Mouse (Mus musculus): ENCODE data around the gene Capn9.

DNA sequence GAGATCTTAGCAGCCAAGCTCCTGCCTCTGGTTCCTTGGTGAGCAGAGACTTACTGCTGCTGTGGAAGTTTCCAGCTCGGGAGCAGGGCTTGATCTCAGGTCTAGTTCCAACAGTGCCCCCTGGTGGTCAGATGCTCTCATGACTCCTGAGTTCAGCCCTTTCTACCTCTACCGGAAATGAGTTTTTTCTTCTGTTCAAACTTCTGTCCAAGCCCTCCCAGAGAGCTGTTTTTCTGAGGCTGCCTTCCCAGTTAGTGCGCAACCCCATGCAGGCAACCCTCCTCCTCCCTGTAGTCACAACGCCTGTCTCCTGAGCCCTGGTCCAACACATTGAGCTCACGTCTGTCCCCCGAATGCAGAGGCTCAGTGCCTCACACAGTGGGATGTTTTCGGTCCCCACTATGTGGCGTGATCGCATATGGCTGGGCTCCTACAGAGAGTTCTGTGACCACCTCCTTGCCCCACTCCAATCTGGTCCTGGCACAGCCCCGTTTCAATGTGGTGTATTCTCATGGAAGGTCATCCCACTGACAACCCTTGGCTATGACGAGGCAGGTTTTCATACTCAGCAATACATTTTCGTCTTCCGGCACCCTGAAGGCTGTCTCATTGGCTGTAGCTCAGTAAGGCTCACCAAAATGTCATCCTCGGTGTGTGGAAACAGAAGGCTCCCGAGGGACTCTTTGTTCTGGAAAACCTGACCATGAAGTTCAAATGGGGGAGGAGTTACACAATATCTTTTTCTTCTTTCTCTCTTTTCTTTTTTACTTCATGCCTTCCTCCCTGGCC lies 2.2 kb upstream of the Capn9 start:
- TF ChIP-seq CHD2 (IDR thresholded peaks at IDR 0.05; ENCODE audit: low read depth, low read length) (no peak), ZNF384 (IDR thresholded peaks at IDR 0.05; ENCODE audit: low read depth, low read length) (peak; percentile 74), MAFK (IDR thresholded peaks at IDR 0.05; ENCODE audit: insufficient read depth, low read depth, low read length) (0 out of 2 replicates have a peak, but pooled peaks have one; percentile 5)

Measured in ES-E14 (cell line).